Mouse (Mus musculus): ENCODE results near the gene Slc16a12.

- TF ChIP-seq GATA1 (IDR thresholded peaks at IDR 0.05; ENCODE audit: borderline replicate concordance, low read length) (no peak), FLI1 (IDR thresholded peaks at IDR 0.05; ENCODE audit: low read length) (no peak)
These were observed 47.8 kb downstream of the Slc16a12 start for GRCm38 (mm10) chr19:34699300-34699699.

Data from megakaryocyte, embryonic 14.5 days (primary cell).